Mouse (Mus musculus) midbrain, embryonic 12.5 days (tissue): ENCODE measurements around the gene D1Ertd622e. TPM values are rescaled to one million over a fixed set of nuclear protein-coding genes. Genes with fewer than 3 reads are reported as not detected.

Source experiments
- ATAC-seq: fragments of 200-750 bp; cut with Nextera tagmentation; 2 replicates; pipeline ENCODE4 v1.8.0; 2017; ENCODE audit warnings: low read depth, moderate TSS enrichment, moderate library complexity; ENCODE audit not compliant: low FRiP score
- H3K27ac ChIP-seq: fragments of 300-500 bp; sonication (generic); replicated peaks from 2 replicates; pipeline ENCODE4 v1.5.1; 2016; ENCODE audit warnings: mild to moderate bottlenecking
- H3K27me3 ChIP-seq: fragments of 300-500 bp; sonication (generic); 2 replicates; pipeline ENCODE4 v1.6.1; 2016; ENCODE audit warnings: mild to moderate bottlenecking
- H3K36me3 ChIP-seq: fragments of 300-500 bp; sonication (generic); 2 replicates; pipeline ENCODE4 v1.6.1; 2016
- H3K4me1 ChIP-seq: fragments of 300-500 bp; sonication (generic); 2 replicates; pipeline ENCODE4 v1.6.1; 2016
- H3K4me2 ChIP-seq: fragments of 300-500 bp; sonication (generic); replicated peaks from 2 replicates; pipeline ENCODE4 v1.6.1; 2016; ENCODE audit warnings: mild to moderate bottlenecking, moderate library complexity
- H3K4me3 ChIP-seq: fragments of 300-500 bp; sonication (generic); 2 replicates; pipeline ENCODE4 v1.5.1; 2016; ENCODE audit warnings: mild to moderate bottlenecking
- H3K9ac ChIP-seq: fragments of 300-500 bp; sonication (generic); replicated peaks from 2 replicates; pipeline ENCODE4 v1.6.1; 2016; ENCODE audit warnings: mild to moderate bottlenecking, moderate library complexity
- H3K9me3 ChIP-seq: fragments of 300-500 bp; sonication (generic); 2 replicates; pipeline ENCODE4 v1.6.1; 2016; ENCODE audit warnings: mild to moderate bottlenecking
- WGBS: fragments of 180-500 bp; shearing (Covaris S2); methylation state at CpG from one replicate; pipeline ENCODE4 v1.1.7; 2016; 5-methylcytosine and 5-hydroxymethylcytosine counted together
- polyA plus RNA-seq: library from polyadenylated mRNA; unstranded; fragments of >200 nt; fragmentation: Nextera tagmentation; extraction: Ambion mirVana; gene quantifications from 2 replicates; pipeline ENCODE4 v1.2.1, GENCODE M21; 2016

The D1Ertd622e gene
- polyA plus RNA-seq, 1 experiment from 2014 or later = 34.3 TPM

GRCm38 (mm10) chr1:97631843-97632470 is 29.9 kb downstream of the D1Ertd622e start:
- Histone ChIP-seq H3K4me1 (peaks cover 21% of the 10 kb centered on the region), H3K27me3 (no peaks in the 10 kb centered on the region), H3K36me3 (no peaks in the 10 kb centered on the region), H3K27ac (no peak overlapping the region), H3K9me3 (no peaks in the 10 kb centered on the region), H3K9ac (no peak overlapping the region), H3K4me3 (no peak overlapping the region), H3K4me2 (no peak overlapping the region)
- ATAC-seq = no peak
- 90% methylated on average over 5 of the region's 5 CpGs for WGBS

GRCm38 (mm10) chr1:97630146-97630545 is 31.7 kb downstream of the D1Ertd622e start:
- no peak overlapping the region for H3K9ac ChIP-seq
- H3K9me3 ChIP-seq = no peaks in the 10 kb centered on the region
- peak; percentile 64 for ATAC-seq
- no peak overlapping the region for H3K4me3 ChIP-seq
- no peaks in the 10 kb centered on the region for H3K27me3 ChIP-seq
- H3K36me3 ChIP-seq = no peaks in the 10 kb centered on the region
- H3K4me2 ChIP-seq = no peak overlapping the region
- WGBS = 53% methylated on average over 5 of the region's 5 CpGs
- H3K4me1 ChIP-seq = peaks cover 29% of the 10 kb centered on the region
- H3K27ac ChIP-seq = peak overlapping the region; percentile 15; the same call in 1 of the 2 replicates

GRCm38 (mm10) chr1:97628859-97629258 is 33.0 kb downstream of the D1Ertd622e start:
- Histone ChIP-seq H3K36me3 (no peaks in the 10 kb centered on the region), H3K9ac (no peak overlapping the region), H3K4me2 (no peak overlapping the region), H3K4me3 (no peak overlapping the region), H3K9me3 (no peaks in the 10 kb centered on the region), H3K4me1 (peaks cover 34% of the 10 kb centered on the region), H3K27me3 (no peaks in the 10 kb centered on the region), H3K27ac (0 out of 2 replicates have a peak overlapping the region, but pooled peaks have one; percentile 35)
- no peak for ATAC-seq
- WGBS = 84% methylated on average over 7 of the region's 7 CpGs

- H3K36me3 ChIP-seq = no peaks in the 10 kb centered on the region
- H3K4me1 ChIP-seq = peaks cover 43% of the 10 kb centered on the region
- H3K4me2 ChIP-seq = no peak overlapping the region
- no peak overlapping the region for H3K4me3 ChIP-seq
- H3K27me3 ChIP-seq = no peaks in the 10 kb centered on the region
- no peak overlapping the region for H3K9ac ChIP-seq
- no peak overlapping the region for H3K27ac ChIP-seq
- 63% methylated on average over 8 of the region's 8 CpGs for WGBS
- no peaks in the 10 kb centered on the region for H3K9me3 ChIP-seq
- no peak for ATAC-seq
Measured at GRCm38 (mm10) chr1:97628016-97628415, 33.9 kb downstream of the D1Ertd622e start.

GRCm38 (mm10) chr1:97625427-97625826 is 36.4 kb downstream of the D1Ertd622e start:
- Histone ChIP-seq H3K27ac (no peak overlapping the region), H3K9me3 (no peaks in the 10 kb centered on the region), H3K9ac (no peak overlapping the region), H3K4me2 (no peak overlapping the region), H3K27me3 (no peaks in the 10 kb centered on the region), H3K36me3 (no peaks in the 10 kb centered on the region), H3K4me1 (peaks cover 48% of the 10 kb centered on the region), H3K4me3 (no peak overlapping the region)
- no peak for ATAC-seq
- 67% methylated on average over 6 of the region's 6 CpGs for WGBS

- Histone ChIP-seq H3K4me2 (no peak overlapping the region), H3K36me3 (no peaks in the 10 kb centered on the region), H3K4me1 (peaks cover 40% of the 10 kb centered on the region), H3K9ac (no peak overlapping the region), H3K9me3 (no peaks in the 10 kb centered on the region), H3K27me3 (no peaks in the 10 kb centered on the region), H3K27ac (no peak overlapping the region), H3K4me3 (no peak overlapping the region)
- 79% methylated on average over 2 of the region's 2 CpGs for WGBS
- ATAC-seq = no peak
Measured at GRCm38 (mm10) chr1:97624386-97624785, 37.5 kb downstream of the D1Ertd622e start.

- H3K9ac ChIP-seq = no peak overlapping the region
- H3K27me3 ChIP-seq = no peaks in the 10 kb centered on the region
- peaks cover 32% of the 10 kb centered on the region for H3K4me1 ChIP-seq
- H3K27ac ChIP-seq = peak overlapping the region; percentile 58
- H3K36me3 ChIP-seq = no peaks in the 10 kb centered on the region
- WGBS = 17% methylated on average over 1 of the region's 1 CpGs
- H3K4me3 ChIP-seq = no peak overlapping the region
- peak; percentile 58 for ATAC-seq
- no peak overlapping the region for H3K4me2 ChIP-seq
- H3K9me3 ChIP-seq = no peaks in the 10 kb centered on the region
Measured at GRCm38 (mm10) chr1:97623214-97623856, 38.5 kb downstream of the D1Ertd622e start.

- Histone ChIP-seq H3K9me3 (no peaks in the 10 kb centered on the region), H3K4me3 (no peak overlapping the region), H3K27me3 (no peaks in the 10 kb centered on the region), H3K4me2 (peak overlapping the region; percentile 38), H3K36me3 (no peaks in the 10 kb centered on the region), H3K4me1 (peaks cover 29% of the 10 kb centered on the region), H3K9ac (no peak overlapping the region), H3K27ac (peak overlapping the region; percentile 58)
- peak; percentile 82 for ATAC-seq
- WGBS = 9% methylated on average over 5 of the region's 5 CpGs
Measured at GRCm38 (mm10) chr1:97622574-97623208, 39.2 kb downstream of the D1Ertd622e start.

- ATAC-seq = no peak
- Histone ChIP-seq H3K9ac (no peak overlapping the region), H3K9me3 (no peaks in the 10 kb centered on the region)
Measured at GRCm38 (mm10) chr1:97619621-97620320, 42.1 kb downstream of the D1Ertd622e start.

GRCm38 (mm10) chr1:97615525-97615924 is 46.3 kb downstream of the D1Ertd622e start:
- no peak overlapping the region for H3K4me3 ChIP-seq
- H3K27me3 ChIP-seq = no peaks in the 10 kb centered on the region
- H3K36me3 ChIP-seq = no peaks in the 10 kb centered on the region
- ATAC-seq = no peak
- peaks cover 12% of the 10 kb centered on the region for H3K4me1 ChIP-seq
- 95% methylated on average over 1 of the region's 1 CpGs for WGBS
- H3K9me3 ChIP-seq = no peaks in the 10 kb centered on the region
- H3K4me2 ChIP-seq = no peak overlapping the region
- no peak overlapping the region for H3K9ac ChIP-seq
- no peak overlapping the region for H3K27ac ChIP-seq

More at GRCm38 (mm10) chr1:97619621-97620320, 42.1 kb downstream of the D1Ertd622e start:
- 75% methylated on average over 8 of the region's 8 CpGs for WGBS
- Histone ChIP-seq H3K27me3 (no peaks in the 10 kb centered on the region), H3K4me2 (no peak overlapping the region), H3K27ac (no peak overlapping the region), H3K4me1 (peaks cover 31% of the 10 kb centered on the region), H3K36me3 (no peaks in the 10 kb centered on the region), H3K4me3 (no peak overlapping the region)

GRCm38 (mm10) chr1:97614531-97615462 is 47.1 kb downstream of the D1Ertd622e start:
- 86% methylated on average over 11 of the region's 11 CpGs for WGBS
- Histone ChIP-seq H3K4me2 (no peak overlapping the region), H3K9ac (no peak overlapping the region), H3K27ac (no peak overlapping the region), H3K9me3 (no peaks in the 10 kb centered on the region), H3K4me3 (no peak overlapping the region), H3K4me1 (peaks cover 12% of the 10 kb centered on the region), H3K27me3 (no peaks in the 10 kb centered on the region), H3K36me3 (no peaks in the 10 kb centered on the region)
- ATAC-seq = no peak
